Mouse (Mus musculus) cerebellum, adult (tissue): ENCODE data around the gene Fbn1.

Source experiments
- ATAC-seq: cut with Nextera tagmentation; 2 replicates; pipeline ENCODE4 v1.9.2; 2017; ENCODE audit warnings: mild to moderate bottlenecking, moderate library complexity, mixed read lengths; ENCODE audit not compliant: insufficient number of reproducible peaks, low FRiP score, low TSS enrichment

The Fbn1 gene

DNA sequence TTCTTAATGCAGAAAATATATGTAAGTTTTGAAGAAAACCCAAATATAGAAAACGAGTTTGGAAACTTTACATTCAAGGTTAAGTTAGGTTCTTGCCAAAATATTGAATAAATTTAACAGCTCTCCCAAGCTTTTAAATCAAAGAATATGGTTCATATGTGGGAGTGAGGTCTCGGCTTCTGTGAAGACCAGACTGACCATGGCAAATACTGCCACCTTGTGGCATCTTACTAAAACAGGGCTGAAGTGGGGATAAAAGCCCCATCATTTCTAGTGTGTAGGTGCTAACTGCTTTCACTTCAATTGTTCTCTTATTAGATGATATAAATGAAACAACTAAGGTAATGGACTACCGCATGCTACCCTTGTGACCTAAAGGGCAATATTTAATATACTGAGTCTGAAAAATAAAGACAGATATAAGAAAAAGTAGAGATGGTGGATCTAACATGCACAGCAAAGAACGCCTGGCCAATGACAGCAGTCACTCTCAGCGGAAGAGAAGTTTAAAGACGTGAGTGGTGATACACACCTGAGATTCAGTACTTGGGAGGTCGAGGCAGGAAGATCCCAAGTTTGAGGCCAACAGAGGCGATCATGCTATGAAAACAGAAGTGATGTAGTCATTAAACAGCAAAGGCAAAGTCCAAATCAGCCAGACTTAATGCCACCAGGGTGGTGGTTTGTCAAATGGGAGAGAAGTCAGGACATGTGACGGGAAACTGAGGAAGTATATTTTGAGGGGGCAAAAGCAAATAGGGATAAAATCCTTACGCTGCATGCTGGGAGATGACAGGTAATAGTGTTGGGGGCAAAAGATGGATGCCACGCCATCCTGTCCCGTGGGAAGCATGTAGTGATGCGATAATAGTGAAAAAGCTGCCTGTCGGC is 248.3 kb downstream of the Fbn1 start:
- no peak for ATAC-seq

DNA sequence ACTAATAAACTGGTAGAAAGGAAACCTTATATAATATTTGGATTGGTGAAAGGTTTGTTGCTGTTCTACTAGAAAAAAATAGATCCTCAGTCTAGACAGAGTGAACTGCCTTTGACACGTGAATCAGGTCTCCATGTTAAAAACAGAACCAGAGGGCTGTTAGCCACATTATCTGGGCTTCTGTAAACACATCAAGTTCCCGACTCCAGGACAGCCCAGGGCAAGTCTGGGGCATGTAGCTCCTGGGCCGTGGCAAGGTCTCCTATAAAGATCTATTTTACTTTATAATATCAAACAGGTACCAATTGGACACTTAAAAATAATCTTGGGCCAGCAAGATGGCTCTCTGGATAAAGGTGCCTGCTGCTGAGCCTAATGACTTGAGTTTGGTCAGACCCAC is 251.9 kb downstream of the Fbn1 start:
- ATAC-seq, result no peak

DNA sequence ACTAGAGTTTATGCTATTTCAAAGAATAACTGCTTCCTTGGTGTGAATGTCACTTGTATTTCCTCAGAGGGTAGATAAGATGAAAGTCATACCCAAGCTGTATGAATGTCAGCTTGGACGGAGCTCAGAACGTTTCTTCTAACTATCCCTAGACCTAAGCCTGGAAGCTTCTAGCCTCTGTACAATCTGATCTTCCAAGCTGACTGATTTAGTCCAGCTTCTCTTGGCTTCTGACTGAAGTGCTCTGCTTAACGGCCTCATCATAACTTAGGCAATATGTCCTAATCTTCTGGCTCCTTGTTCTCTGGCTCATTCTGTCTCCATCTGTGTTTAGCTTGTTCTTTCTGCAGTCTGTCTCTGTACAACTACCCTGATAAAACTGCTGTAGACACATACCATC is 253.2 kb downstream of the Fbn1 start:
- ATAC-seq, result no peak

DNA sequence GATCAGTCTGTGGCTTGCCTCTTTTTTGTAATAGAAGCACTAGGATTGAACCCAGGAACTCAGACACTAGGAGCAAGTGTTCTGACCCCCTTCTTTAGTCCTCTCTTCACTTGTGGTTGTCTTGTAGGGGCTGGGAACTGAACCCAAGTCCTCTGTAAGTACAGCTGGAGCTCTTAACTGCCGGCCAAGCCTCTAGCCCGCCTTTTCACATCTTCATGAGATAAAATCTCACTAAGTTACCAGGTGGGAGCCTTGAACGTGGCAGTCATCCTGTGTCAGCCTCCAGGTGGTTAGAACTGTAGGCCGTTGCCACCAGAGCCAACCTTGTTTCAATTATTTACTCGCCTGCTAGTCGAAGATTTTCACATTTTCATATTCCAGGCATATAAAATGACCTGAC is 254.1 kb downstream of the Fbn1 start:
- no peak for ATAC-seq

DNA sequence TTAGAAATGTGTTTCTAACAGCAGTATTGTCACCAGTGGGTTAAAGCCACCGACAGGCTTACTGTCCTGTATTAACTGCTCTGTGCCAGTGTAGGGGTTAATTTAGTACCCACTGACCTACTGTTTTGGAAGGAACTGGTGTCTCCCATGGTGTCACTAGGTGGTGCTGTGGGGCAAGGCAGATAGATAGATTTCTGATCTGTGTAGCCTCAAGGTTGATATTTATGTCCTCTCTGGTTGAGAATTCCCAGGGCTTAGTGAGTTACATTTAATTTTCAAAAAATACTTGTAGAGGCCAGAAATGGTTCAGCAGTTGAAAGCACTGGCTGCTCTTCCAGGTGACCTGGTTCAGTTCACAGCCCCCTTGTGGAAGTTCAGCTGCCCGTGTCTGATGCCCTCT is 255.5 kb downstream of the Fbn1 start:
- no peak for ATAC-seq

DNA sequence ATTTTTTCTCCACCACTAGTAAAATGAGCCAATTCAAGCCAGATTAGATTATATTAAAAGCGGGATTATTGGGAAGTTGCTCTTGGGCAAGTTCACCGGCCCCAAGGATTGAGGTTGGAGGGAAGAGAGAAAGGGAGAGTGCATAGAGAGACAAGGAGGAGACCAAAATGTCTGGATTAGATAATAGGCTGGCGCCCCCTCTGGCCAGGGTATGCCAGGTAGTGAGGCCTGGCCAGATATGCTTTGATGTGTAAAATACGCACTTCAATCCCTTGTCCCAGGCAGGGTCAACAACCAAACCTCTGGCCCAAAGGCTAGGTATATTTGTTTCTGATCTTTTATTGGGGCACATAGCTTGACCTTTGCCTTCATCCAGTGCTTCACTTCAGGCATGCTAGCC is 256.0 kb downstream of the Fbn1 start:
- ATAC-seq, result no peak
